Mouse (Mus musculus) cerebellum, adult (tissue): ENCODE measurements around the gene Hmgxb4.

Source experiments
- ATAC-seq: cut with Nextera tagmentation; 2 replicates; pipeline ENCODE4 v1.9.2; 2017; ENCODE audit warnings: mild to moderate bottlenecking, moderate library complexity, mixed read lengths; ENCODE audit not compliant: insufficient number of reproducible peaks, low FRiP score, low TSS enrichment

The Hmgxb4 gene

DNA sequence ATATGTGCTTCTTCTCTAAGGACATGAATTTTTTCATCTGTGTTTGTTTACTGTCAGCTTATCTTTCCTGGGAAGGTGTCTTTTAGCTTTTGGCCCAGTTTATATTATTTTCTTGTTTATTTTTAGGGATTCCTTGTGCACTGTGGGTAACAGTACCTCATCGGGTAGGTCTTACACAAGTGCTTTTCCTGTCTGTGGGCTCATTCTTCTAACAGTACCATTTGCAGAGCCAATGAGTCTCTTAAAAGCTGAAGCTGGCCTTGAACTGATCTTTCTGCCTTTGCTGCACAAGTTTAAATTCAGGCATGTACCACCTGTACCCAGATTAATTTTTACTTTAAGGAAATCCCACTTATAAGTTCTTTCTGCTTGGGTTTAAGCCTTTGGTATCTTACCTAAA, 23.3 kb downstream of the Hmgxb4 start:
- ATAC-seq = no peak

DNA sequence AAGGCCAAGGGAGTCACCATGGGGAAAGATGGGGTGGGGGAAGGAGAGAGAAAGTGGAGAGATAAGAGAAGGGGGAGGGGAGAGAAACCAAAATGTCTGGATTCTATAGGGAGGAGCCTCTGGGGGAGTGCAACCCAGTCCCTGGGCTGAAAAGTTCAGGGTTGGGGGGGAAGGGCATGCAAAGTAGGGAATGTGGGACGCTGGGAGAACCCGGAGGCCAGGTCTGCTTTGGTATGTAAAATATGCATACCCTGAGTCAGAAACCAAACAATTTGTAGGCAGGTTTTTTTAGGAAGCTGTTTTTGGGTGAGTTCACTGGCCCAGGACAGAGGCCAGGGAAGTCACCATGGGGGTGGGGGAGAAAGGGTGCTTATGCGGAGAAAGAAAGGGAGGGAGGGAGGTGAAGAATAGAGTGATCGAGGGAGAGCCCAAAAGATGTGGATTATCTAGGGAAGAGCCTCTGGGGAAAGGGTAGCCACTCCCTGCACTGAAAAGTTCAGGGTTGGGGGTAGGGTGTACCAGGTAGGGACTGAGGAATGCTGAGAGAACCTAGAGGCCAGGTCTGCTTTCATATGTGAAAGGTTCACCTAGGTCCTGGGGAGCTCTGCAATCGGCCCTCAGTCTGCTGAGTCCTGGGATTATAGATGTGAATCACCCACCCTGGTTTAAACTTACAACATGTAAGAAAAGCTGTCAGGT, 25.3 kb downstream of the Hmgxb4 start:
- no peak for ATAC-seq

- ATAC-seq = no peak
These were observed 30.6 kb downstream of the Hmgxb4 start for GRCm38 (mm10) chr8:75023660-75024316.

DNA sequence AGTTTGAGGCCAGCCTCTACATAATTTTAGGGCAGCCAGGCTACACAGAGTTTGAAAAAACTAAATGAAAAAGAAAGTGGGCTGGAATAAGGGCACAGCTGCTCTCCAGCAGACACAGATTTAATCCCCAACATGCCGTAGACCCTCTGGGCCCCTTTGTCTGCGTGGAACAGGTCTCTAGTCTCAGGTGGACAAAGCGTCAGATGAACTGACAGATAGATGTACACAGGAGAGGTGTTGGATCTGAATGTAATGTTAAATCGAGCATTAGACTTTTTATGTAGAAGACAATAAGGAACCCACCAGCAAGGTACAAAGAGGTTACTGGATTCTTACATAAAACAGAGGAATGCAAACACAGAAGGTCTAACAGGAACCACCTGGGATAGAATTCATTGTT, 32.7 kb downstream of the Hmgxb4 start:
- ATAC-seq = no peak

- no peak for ATAC-seq
These were observed 37.4 kb downstream of the Hmgxb4 start for GRCm38 (mm10) chr8:75030453-75031024.

DNA sequence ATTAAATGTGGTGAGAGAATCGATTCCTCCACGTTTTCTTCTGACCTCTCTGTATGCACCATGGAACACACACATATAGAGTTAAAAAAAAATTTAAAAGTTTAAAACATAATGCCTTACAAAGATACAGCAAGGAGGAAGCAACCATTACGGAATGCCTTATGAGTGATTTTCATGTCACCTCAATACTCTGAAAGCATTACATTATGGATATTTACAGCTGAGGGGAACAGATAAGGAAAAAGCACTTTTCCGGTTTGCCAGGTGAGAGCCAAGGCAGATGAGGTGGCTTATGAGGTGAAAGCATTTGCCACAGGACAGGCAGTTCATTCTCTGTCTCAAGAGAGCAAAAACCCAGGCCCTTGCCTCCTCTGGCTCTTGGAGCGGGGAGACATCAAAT, 39.8 kb downstream of the Hmgxb4 start:
- no peak for ATAC-seq

- peak; percentile 94 for ATAC-seq
These were observed 40.5 kb downstream of the Hmgxb4 start, which contains the start of gene Tom1 for GRCm38 (mm10) chr8:75033511-75034243. Gene Tom1, plus strand, starts transcription at chr8:75033705.

DNA sequence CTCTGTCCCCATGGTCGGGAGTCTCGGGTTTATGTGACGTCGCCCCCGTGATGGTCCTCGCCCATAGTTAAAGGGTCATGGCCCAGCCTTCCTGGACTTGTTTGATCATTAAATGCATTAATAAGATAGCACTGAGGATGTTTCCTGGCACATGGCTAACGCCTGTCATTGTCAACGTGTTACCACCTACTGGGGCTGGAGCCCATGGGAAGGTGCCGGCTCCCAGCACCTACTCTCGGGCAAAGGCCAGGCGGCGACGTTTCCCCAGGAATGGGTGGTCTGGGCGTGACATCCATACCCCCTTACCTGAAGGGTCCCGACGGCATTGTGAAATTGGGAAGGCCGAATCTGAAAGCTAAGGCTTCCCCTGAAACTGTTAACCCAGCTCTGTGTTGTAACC, 41.1 kb downstream of the Hmgxb4 start:
- ATAC-seq = 0 out of 2 replicates have a peak, but pooled peaks have one; percentile 0

GRCm38 (mm10) chr8:75035640-75036039, 42.5 kb downstream of the Hmgxb4 start:
- no peak for ATAC-seq

DNA sequence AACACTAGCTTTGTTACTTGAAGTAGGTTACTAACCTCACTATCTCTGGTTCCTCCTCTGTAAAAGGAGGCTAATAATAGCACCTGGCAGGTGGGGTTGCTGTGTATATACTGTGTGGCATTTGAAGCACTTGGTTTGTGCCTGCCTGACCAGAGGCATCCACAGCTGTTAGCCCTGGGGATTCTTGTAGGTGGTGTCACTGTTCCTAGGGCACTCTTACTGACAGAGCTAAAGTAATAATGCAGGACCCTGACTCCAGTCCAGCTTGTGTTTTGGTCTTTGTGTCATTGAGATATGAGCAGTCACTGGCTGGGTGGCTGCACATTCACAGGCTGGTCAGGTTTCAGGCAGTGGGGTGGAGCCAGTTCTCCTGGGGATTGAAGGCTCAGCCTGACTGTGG, 45.3 kb downstream of the Hmgxb4 start:
- no peak for ATAC-seq

DNA sequence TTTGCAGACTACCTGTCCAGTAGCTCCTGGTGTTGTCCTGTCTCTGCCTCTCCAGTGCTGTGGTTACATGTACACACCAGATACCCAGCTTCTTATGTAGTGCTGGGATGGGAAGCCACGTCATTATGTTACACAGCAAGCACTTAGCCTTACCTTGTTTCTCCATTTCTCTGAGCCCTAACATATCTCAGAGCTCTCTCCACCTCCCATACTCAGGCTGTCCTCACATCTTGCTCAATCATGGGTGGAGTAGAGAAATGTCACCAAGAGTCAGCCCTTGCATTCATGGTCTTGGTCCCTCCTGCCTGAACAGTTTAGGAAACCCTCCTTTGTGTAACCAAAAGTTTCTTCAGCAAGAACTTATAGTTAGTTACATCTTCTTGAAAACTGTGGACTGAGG, 46.6 kb downstream of the Hmgxb4 start:
- ATAC-seq = no peak

DNA sequence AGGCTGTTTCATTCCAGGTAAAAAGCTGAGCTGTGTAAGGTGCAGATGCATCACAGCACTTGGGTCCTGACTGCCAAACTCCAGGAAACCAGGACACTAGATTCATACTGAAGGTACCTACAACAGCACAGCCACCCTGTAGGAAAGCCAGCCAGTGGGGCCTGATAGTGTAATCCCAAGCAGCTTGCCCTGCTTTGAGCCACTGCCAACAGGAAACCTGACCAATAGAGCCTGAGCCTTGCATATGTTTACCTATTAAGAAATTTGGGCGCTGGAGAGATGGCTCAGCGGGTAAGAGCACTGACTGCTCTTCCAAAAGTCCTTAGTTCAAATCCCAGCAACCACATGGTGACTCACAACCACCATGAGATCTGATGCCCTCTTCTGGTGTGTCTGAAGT, 49.0 kb downstream of the Hmgxb4 start:
- 0 out of 2 replicates have a peak, but pooled peaks have one; percentile 27 for ATAC-seq

DNA sequence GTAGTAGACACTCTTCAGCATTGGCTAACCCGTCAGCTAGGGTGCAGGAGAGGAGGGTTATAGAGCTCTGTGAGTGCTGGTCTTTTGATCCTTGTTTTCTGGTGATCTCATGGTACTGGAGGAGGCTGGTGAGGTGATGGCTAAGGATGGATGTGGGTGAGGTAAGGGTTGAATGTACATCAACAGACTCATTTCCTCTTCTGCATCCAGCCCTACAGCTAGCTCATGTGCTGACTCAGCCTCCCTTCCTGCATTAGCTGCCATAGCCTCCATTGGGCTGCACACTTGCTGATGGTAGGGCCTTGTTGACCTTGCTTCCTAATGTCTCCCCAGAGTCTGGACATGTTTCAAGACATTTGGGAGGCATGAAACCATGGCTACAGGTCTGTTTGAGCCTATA, 49.8 kb downstream of the Hmgxb4 start:
- no peak for ATAC-seq

- ATAC-seq = 0 out of 2 replicates have a peak, but pooled peaks have one; percentile 7
These were observed 53.1 kb downstream of the Hmgxb4 start for GRCm38 (mm10) chr8:75046303-75046702.

GRCm38 (mm10) chr8:75047784-75048183, 54.6 kb downstream of the Hmgxb4 start:
- ATAC-seq = no peak

GRCm38 (mm10) chr8:75053342-75053741, 60.2 kb downstream of the Hmgxb4 start:
- ATAC-seq = no peak

GRCm38 (mm10) chr8:75055673-75056072, 62.5 kb downstream of the Hmgxb4 start:
- ATAC-seq = no peak

DNA sequence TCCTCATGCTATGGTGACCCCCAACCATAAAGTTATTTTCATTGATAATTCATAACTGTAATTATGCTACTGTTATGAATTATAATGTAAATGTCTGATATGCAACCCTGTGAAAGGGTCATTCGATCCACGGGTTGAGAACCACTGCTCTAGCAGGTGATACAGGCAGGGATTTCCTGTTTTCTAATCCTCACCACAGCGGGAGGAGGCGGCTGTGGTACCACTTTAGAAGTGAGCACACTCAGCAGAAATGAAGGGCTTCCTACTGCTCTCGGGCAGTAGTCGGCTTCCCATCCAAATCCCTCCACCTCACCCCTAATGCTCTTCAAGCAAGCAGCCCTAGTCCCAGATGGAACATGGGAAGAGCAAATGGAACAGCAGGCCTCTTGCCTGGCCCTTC, 66.9 kb downstream of the Hmgxb4 start:
- no peak for ATAC-seq

GRCm38 (mm10) chr8:75060815-75061214, 67.7 kb downstream of the Hmgxb4 start:
- ATAC-seq = no peak

DNA sequence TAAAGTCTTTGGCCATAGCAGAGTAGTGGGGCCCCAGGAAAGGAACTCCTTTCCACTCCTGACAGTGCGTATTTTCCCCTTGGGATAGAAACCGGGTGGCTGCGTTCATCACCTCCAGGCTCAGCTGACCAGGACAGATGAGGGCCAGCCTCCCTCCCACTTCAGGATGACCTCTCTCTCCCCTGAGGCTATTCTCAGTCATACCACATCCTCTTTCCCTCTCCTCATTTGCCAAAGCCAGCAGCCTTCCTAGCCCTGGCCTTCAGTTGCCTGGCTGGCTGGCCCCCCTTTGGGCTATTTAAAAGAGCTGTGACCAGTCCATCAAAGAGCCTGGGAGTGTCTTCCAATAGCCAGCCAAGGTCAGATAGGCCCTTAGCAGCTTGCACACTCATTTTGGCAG, 70.1 kb downstream of the Hmgxb4 start:
- ATAC-seq = no peak

GRCm38 (mm10) chr8:75064790-75065189, 71.6 kb downstream of the Hmgxb4 start:
- ATAC-seq = no peak
